ENCODE assay signal across 18 mouse cellular contexts in the genomic region with DNA sequence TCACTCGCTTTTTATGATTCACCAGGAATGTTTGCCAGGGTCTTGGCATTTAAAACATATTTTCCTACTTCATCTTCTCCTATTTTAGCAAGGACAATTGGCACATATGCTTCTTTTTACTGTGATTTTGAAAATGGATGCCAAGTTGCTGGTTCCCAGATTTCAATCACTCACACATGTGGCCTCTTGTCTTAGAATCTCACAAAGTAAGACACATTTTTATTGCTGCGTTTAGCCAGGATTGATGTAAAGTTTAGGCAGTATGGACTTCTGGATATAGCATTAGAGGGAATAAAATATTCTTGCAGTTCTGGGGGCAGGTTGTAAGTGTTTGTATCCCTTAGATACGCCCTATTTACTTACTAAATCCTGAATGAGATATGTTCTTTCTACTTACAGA.
"Had no signal": no experiment of that assay in that cellular context is flagged by ENCODE, and none has a peak within 500 bp of the region (broad histone marks: within the 10 kb centered on the region; RNA-seq: fewer than 3 reads in every experiment).

No protein-coding gene starts in this region.

- H3K9me3 ChIP-seq: midbrain, embryonic 10.5 days; midbrain, embryonic 12.5 days; neural tube, embryonic 15.5 days had no signal

- H3K4me2 ChIP-seq: lung, embryonic 14.5 days; midbrain, embryonic 12.5 days; neural tube, embryonic 13.5 days; neural tube, embryonic 15.5 days had no signal

- H3K27ac ChIP-seq: midbrain, embryonic 12.5 days; neural tube, embryonic 13.5 days; neural tube, embryonic 15.5 days had no signal

- H3K4me1 ChIP-seq: midbrain, embryonic 12.5 days; neural tube, embryonic 13.5 days; neural tube, embryonic 15.5 days had no signal

- ATAC-seq: midbrain, embryonic 16.5 days had no signal

- H3K9ac ChIP-seq: lung, embryonic 14.5 days; midbrain, embryonic 12.5 days; neural tube, embryonic 13.5 days; neural tube, embryonic 15.5 days had no signal

- H3K27me3 ChIP-seq: midbrain, embryonic 12.5 days; neural tube, embryonic 13.5 days; neural tube, embryonic 15.5 days had no signal

- DNase-seq: lung, adult 18-20 months; lung, postnatal 10 days; lung, postnatal 4 days; midbrain, embryonic 14.5 days; right cerebral cortex, adult 18-20 months; right cerebral cortex, postnatal 25 days; right cerebral cortex, postnatal 4 days; spleen, adult 18-20 months; thymus, adult 18-20 months; thymus, postnatal 25 days; thymus, postnatal 4 days had no signal

- H3K4me3 ChIP-seq: midbrain, embryonic 10.5 days; midbrain, embryonic 12.5 days; myocyte; neural tube, embryonic 13.5 days; neural tube, embryonic 15.5 days had no signal

- H3K36me3 ChIP-seq: midbrain, embryonic 10.5 days; midbrain, embryonic 12.5 days; neural tube, embryonic 13.5 days; neural tube, embryonic 15.5 days had no signal
